Mouse (Mus musculus) cerebellum, adult 2 months (tissue): ENCODE results near the gene Ipcef1.

Experiments
- CTCF ChIP-seq: fragments of 200-500 bp; IDR thresholded peaks from 2 replicates; pipeline ENCODE4 v1.5.1; 2011; ENCODE audit warnings: low read depth, mild to moderate bottlenecking, control low read depth, low read length, moderate library complexity, borderline replicate concordance; ENCODE audit not compliant: insufficient read depth
- POLR2A ChIP-seq: fragments of 200-500 bp; IDR thresholded peaks from 2 replicates; pipeline ENCODE4 v1.6.1; 2011; ENCODE audit warnings: low read length, control low read depth, borderline replicate concordance; ENCODE audit not compliant: insufficient read depth

DNA sequence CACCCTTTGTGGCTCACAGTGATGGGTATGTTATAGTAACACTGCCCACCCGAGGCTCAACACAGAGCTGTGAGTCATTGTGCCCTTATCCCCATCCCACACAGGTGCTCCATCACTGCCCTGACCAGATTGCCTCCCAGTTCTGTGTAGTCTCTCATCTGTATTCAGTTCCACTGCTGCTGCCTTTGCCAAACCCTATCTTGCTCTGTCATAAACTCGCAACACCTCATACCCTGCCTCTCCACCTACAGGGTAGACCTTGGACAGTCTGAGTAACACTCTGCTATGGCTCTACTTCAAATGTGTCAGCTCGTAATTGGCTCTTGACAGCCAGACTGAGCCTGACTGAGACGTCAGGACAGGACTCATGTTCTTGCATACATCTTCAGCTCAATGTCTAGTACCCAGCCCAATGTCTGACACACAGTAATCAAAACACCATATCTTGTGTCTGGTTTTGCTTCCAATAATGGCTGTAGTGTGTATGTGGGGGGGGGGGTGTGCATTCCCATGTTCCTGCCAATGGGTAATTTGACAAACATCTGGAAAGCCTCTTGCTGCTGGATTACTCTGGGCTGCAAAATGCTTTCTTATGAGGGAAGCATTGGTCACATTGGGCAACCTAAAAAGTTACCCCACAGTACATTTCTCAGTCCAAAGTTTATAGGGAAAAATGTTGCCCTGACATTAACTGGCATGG, 64.7 kb downstream of the Ipcef1 start:
- no peak for TF ChIP-seq POLR2A
- TF ChIP-seq CTCF, result no peak
